Mouse (Mus musculus): ENCODE measurements around the gene Grem1. TPM values are rescaled to one million over a fixed set of nuclear protein-coding genes. Genes with fewer than 3 reads are reported as not detected.
A peak's percentile ranks its signal among the peaks of the same experiment; 100 is the strongest.

Gene Grem1
- polyA plus RNA-seq, 1 experiment from 2014 or later, result 0.71 TPM

DNA sequence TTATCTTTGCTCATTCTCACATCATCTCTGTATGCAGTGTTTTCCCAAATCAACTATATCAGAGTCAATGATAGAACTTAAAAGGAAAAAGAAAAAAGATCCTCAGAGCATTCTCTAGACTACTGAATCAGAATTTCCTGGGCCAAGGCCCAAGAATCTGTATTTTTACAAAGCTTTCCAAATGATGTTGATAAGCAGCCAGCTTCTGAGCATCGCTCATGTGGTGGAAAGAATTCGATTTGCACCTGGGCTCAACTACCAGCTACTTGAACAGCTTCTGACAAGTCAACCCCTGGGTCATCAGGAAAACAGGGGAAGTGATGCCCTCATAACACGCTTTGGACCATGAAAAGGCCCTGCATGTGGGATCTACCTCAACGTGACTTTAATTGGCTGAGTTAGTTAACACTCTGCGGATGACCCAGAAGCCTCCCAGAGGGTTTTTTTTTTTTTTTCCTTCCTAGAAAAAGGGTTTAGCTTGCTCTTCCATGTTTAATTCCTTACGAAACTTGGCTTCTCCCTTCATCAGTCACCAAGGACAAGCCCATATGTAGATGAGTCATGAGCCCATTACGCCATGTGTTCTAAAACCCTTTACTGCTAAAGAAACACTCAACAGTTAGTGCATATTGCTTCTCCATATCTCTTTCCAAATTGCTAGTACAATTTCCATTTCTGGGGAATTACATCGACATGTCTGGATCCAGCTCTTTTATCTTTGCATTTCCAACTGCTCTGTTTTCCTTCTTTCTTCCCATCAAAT lies 10.3 kb upstream of the Grem1 start:
- Histone ChIP-seq H3K27me3 (replicated peaks; ENCODE audit: control insufficient read depth, insufficient read depth, low read length) (no peaks in the 10 kb centered on the region), H3K9ac (replicated peaks; ENCODE audit: low read depth, low read length) (no peak overlapping the region), H3K4me3 (replicated peaks; ENCODE audit: low read length) (no peak overlapping the region), H3K9me3 (ENCODE audit: control insufficient read depth, low read length) (no peaks in the 10 kb centered on the region), H3K4me2 (ENCODE audit: low read length) (no peak overlapping the region), H3K36me3 (ENCODE audit: control insufficient read depth, insufficient read depth) (no peaks in the 10 kb centered on the region), H3K4me1 (replicated peaks; ENCODE audit: control insufficient read depth, insufficient read depth, low read length) (no peaks in the 10 kb centered on the region), H3K27ac (ENCODE audit: low read length) (no peak overlapping the region)
- WGBS, result 77% methylated on average over 8 of the region's 8 CpGs
- no peak; the same call in 1 of the 2 replicates for ATAC-seq

DNA sequence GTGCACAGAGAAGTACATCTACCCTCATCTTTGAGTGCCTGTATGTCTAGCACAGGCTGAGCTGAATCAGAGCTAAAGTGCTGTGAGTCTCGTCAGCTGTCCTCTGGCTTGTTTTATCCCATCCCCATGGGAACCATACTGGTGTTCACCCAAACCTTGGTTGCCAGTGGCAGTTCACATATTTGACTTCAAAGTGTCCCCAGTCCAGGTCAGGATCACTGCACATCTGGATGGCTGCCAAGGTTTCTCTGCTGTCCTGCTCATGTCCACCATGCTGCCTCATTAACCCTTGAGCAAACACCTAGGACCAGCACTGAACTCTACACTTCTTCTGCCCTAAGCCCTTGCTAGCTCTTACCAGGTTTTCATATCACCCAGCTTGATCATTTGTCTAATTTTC lies 7.4 kb upstream of the Grem1 start:
- Histone ChIP-seq H3K9me3 (ENCODE audit: control insufficient read depth, low read length) (no peaks in the 10 kb centered on the region), H3K27ac (ENCODE audit: low read length) (no peak overlapping the region), H3K36me3 (ENCODE audit: control insufficient read depth, insufficient read depth) (no peaks in the 10 kb centered on the region), H3K9ac (replicated peaks; ENCODE audit: low read depth, low read length) (no peak overlapping the region), H3K4me3 (replicated peaks; ENCODE audit: low read length) (no peak overlapping the region), H3K27me3 (replicated peaks; ENCODE audit: control insufficient read depth, insufficient read depth, low read length) (no peaks in the 10 kb centered on the region), H3K4me1 (replicated peaks; ENCODE audit: control insufficient read depth, insufficient read depth, low read length) (no peaks in the 10 kb centered on the region), H3K4me2 (ENCODE audit: low read length) (no peak overlapping the region)
- WGBS, result 65% methylated on average over 1 of the region's 1 CpGs
- ATAC-seq, result no peak

DNA sequence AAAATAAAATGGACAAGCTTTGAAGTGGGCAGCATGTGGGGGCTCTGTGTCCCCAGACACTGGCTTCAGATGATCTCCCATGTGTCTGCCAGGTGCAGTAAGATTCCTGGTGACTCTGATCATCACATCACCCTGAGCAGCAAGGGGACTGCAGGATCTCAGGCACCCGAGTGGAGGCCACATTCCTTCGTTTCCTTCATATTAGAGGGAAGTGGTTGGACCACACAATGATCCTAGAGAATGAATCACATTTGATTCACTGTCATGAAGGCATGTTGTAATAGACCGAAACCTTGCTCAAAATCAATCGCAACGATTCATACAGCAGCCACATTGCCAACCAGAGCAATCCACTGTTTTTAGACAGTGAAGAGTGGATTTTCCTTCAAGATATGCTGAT lies 6.5 kb upstream of the Grem1 start:
- Histone ChIP-seq H3K27me3 (replicated peaks; ENCODE audit: control insufficient read depth, insufficient read depth, low read length) (peaks cover 6% of the 10 kb centered on the region; the same call in 1 of the 2 replicates), H3K4me1 (replicated peaks; ENCODE audit: control insufficient read depth, insufficient read depth, low read length) (no peaks in the 10 kb centered on the region), H3K36me3 (ENCODE audit: control insufficient read depth, insufficient read depth) (no peaks in the 10 kb centered on the region), H3K27ac (ENCODE audit: low read length) (no peak overlapping the region), H3K9me3 (ENCODE audit: control insufficient read depth, low read length) (no peaks in the 10 kb centered on the region), H3K4me2 (ENCODE audit: low read length) (no peak overlapping the region), H3K4me3 (replicated peaks; ENCODE audit: low read length) (no peak overlapping the region), H3K9ac (replicated peaks; ENCODE audit: low read depth, low read length) (no peak overlapping the region)
- ATAC-seq, result no peak
- 86% methylated on average over 5 of the region's 5 CpGs for WGBS

DNA sequence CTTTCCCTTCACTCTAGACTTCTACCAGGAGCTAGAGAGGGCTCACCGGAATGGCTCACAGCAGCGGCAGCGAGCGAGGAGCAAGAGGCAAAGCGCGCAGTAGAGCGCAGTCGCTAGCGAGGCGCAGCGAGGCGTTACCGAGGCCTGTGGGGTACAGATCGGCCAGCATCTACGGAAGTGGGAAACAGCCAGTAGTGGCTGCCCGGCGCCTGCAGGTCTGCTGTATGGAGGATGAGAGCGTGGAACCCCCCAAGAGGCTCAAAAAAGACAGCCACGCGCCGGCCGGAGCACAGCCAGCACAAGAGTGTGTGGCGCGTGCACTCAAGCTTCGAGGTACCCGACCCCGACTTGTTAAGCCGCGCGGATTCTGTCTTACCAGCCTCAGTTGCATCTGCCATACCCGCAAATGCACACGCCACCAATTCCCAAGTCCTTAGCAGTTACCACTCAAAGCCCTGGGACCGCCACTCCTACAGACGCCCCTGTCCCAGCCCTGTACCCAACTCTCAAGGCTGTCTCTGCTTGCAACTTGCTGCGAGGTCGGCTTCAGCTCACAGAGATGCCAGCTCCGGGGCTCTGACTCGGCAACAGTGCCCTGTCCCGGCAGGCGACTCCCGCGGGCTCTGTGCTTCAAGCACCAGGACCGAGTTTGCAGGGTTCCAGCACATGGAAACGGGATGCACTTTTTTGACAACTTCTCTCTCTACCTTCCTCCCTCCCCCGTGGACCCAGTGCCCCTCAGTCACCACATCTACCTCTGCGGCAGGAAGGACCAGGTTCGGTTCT lies 728 bp downstream of the Grem1 start:
- under 1% methylated on average over 47 of the region's 47 CpGs for WGBS
- H3K27ac ChIP-seq (ENCODE audit: low read length), result no peak overlapping the region
- no peaks in the 10 kb centered on the region for H3K36me3 ChIP-seq (ENCODE audit: control insufficient read depth, insufficient read depth)
- peak overlapping the region; percentile 97 for H3K4me2 ChIP-seq (ENCODE audit: low read length)
- peaks cover 21% of the 10 kb centered on the region for H3K4me1 ChIP-seq (replicated peaks; ENCODE audit: control insufficient read depth, insufficient read depth, low read length)
- peak overlapping the region; percentile 63 for H3K9ac ChIP-seq (replicated peaks; ENCODE audit: low read depth, low read length)
- H3K27me3 ChIP-seq (replicated peaks; ENCODE audit: control insufficient read depth, insufficient read depth, low read length), result peaks cover 28% of the 10 kb centered on the region
- ATAC-seq, result peak; percentile 61
- H3K4me3 ChIP-seq (replicated peaks; ENCODE audit: low read length), result peak overlapping the region; percentile 67
- H3K9me3 ChIP-seq (ENCODE audit: control insufficient read depth, low read length), result no peaks in the 10 kb centered on the region

DNA sequence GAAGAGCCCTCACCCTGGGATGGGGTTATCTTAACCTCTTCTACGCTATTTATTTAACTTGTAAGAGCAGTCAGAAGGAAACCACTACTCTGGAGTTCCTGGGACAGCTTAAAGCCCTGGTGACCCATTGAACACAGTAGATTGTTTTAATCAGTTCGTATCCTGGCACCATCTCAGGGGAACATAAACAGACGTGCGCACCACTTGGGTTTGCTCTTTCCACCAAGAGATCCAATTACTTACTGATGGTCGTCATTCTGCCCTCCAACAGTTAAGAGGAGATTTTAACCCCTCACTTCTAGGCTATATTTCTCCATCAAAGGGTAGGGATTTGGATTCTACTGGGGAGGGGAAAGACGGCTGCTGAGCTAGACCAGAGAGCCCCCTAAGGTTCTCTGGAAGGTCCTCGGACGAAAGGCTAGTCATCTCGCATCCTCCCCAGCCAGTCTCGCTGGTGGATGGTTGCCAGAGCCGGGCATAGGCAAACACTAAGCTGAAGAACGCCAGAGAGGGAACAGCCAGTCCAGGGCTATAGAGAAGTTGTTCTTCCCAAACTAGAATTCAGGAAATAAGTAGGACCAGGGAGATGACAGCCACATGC lies 1.4 kb downstream of the Grem1 start:
- Histone ChIP-seq H3K27ac (ENCODE audit: low read length) (no peak overlapping the region), H3K4me1 (replicated peaks; ENCODE audit: control insufficient read depth, insufficient read depth, low read length) (peaks cover 21% of the 10 kb centered on the region), H3K4me3 (replicated peaks; ENCODE audit: low read length) (peak overlapping the region; percentile 67), H3K9me3 (ENCODE audit: control insufficient read depth, low read length) (no peaks in the 10 kb centered on the region), H3K9ac (replicated peaks; ENCODE audit: low read depth, low read length) (peak overlapping the region; percentile 54), H3K4me2 (ENCODE audit: low read length) (peak overlapping the region; percentile 97), H3K27me3 (replicated peaks; ENCODE audit: control insufficient read depth, insufficient read depth, low read length) (peaks cover 28% of the 10 kb centered on the region), H3K36me3 (ENCODE audit: control insufficient read depth, insufficient read depth) (no peaks in the 10 kb centered on the region)
- ATAC-seq, result no peak
- WGBS, result 1% methylated on average over 12 of the region's 12 CpGs

DNA sequence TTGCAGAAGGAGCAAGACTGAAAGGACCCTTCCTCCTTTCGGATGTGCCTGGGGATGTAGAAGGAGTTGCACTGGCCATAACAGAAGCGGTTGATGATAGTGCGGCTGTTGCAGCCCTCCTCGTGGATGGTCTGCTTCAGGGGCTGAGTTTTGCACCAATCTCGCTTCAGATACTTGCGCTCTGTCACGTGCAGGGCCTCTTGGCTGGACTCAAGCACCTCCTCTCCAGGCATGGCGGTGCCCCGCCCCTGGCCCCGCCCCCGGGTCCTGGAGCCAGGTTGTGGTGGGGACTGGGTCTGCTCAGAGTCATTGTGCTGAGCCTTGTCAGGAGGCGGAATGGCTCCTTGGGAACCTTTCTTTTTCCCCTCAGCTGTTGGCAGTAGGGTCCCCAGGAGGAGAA lies 8.7 kb downstream of the Grem1 start:
- no peak for ATAC-seq
- H3K9ac ChIP-seq (replicated peaks; ENCODE audit: low read depth, low read length), result no peak overlapping the region
- H3K4me3 ChIP-seq (replicated peaks; ENCODE audit: low read length), result no peak overlapping the region
- WGBS, result 87% methylated on average over 12 of the region's 12 CpGs
- H3K9me3 ChIP-seq (ENCODE audit: control insufficient read depth, low read length), result no peaks in the 10 kb centered on the region
- H3K27me3 ChIP-seq (replicated peaks; ENCODE audit: control insufficient read depth, insufficient read depth, low read length), result 0 out of 2 replicates have a peak, but pooled peaks cover under 1% of the 10 kb centered on the region
- H3K36me3 ChIP-seq (ENCODE audit: control insufficient read depth, insufficient read depth), result no peaks in the 10 kb centered on the region
- H3K27ac ChIP-seq (ENCODE audit: low read length), result no peak overlapping the region
- no peaks in the 10 kb centered on the region for H3K4me1 ChIP-seq (replicated peaks; ENCODE audit: control insufficient read depth, insufficient read depth, low read length)
- no peak overlapping the region for H3K4me2 ChIP-seq (ENCODE audit: low read length)

DNA sequence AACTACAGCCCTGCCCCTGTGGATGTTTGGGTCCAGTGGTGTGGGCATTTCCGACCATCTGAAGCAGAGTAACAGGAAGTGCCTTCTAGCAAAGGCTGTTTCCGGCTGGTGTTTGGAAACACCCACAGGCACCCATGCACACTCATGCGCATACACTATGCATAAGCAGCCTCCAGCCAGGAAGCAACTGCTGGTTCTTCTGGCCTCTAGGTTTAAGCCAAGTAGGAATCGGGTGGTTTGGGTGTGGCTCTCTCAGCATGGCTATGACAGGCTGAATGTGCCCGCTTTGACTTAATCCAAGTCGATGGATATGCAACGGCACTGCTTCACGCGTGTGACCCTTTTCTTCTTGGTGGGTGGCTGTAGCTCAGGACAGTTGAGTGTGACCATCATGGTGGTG lies 9.1 kb downstream of the Grem1 start:
- Histone ChIP-seq H3K27me3 (replicated peaks; ENCODE audit: control insufficient read depth, insufficient read depth, low read length) (no peaks in the 10 kb centered on the region), H3K4me2 (ENCODE audit: low read length) (no peak overlapping the region), H3K4me1 (replicated peaks; ENCODE audit: control insufficient read depth, insufficient read depth, low read length) (no peaks in the 10 kb centered on the region), H3K36me3 (ENCODE audit: control insufficient read depth, insufficient read depth) (no peaks in the 10 kb centered on the region), H3K9me3 (ENCODE audit: control insufficient read depth, low read length) (no peaks in the 10 kb centered on the region), H3K4me3 (replicated peaks; ENCODE audit: low read length) (no peak overlapping the region), H3K27ac (ENCODE audit: low read length) (no peak overlapping the region), H3K9ac (replicated peaks; ENCODE audit: low read depth, low read length) (no peak overlapping the region)
- ATAC-seq, result no peak
- 93% methylated on average over 9 of the region's 9 CpGs for WGBS

DNA sequence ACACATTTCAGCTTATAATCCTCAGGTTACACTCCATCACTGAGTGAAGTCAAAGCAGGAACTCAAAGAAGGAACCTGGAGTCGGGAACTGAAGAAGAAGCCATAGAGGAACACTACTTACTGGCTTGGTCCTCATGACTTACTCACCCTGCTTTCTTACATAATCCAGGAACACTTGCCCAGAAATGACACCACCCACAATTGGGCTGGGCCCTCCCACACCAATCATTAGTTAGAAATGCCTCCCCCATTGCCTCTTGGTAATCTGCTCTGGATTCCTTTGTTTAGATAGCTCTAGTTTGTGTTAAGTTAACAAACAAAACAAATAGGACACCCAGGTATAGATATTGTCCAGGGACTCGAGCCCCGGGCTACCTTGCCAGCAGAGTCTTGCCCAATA lies 29.9 kb downstream of the Grem1 start:
- ATAC-seq, result no peak

DNA sequence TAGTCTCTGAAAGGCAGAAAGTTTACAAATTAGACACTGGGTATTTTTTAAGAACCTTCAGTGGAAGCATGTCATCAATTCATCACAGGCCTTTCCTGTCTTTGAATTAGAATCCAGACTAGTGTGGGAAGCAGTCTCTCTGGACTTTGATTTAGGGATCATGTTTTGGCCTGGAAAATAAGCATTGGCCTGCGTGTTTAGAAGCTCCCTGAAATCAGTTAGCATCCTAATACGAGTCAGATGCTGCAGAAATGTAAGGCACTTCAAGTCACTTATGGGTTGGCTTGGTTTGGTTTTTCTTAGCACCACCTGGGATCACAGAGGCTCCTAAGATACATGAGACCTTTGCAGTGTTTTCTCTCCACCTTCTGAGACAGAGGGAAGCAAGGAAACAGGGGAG lies 43.6 kb downstream of the Grem1 start:
- Histone ChIP-seq H3K36me3 (ENCODE audit: control insufficient read depth, insufficient read depth) (no peaks in the 10 kb centered on the region), H3K27me3 (replicated peaks; ENCODE audit: control insufficient read depth, insufficient read depth, low read length) (no peaks in the 10 kb centered on the region), H3K4me2 (ENCODE audit: low read length) (no peak overlapping the region), H3K9me3 (ENCODE audit: control insufficient read depth, low read length) (no peaks in the 10 kb centered on the region), H3K27ac (ENCODE audit: low read length) (no peak overlapping the region), H3K4me1 (replicated peaks; ENCODE audit: control insufficient read depth, insufficient read depth, low read length) (no peaks in the 10 kb centered on the region), H3K4me3 (replicated peaks; ENCODE audit: low read length) (no peak overlapping the region), H3K9ac (replicated peaks; ENCODE audit: low read depth, low read length) (no peak overlapping the region)
- no peak for ATAC-seq
- WGBS, result 75% methylated on average over 2 of the region's 2 CpGs

More for the DNA sequence above, 29.9 kb downstream of the Grem1 start:
- no peak overlapping the region for H3K4me2 ChIP-seq (ENCODE audit: low read length)
- H3K27ac ChIP-seq (ENCODE audit: low read length), result no peak overlapping the region
- WGBS, result 90% methylated on average over 3 of the region's 3 CpGs
- no peaks in the 10 kb centered on the region for H3K27me3 ChIP-seq (replicated peaks; ENCODE audit: control insufficient read depth, insufficient read depth, low read length)
- no peaks in the 10 kb centered on the region for H3K36me3 ChIP-seq (ENCODE audit: control insufficient read depth, insufficient read depth)
- no peak overlapping the region for H3K4me3 ChIP-seq (replicated peaks; ENCODE audit: low read length)
- H3K4me1 ChIP-seq (replicated peaks; ENCODE audit: control insufficient read depth, insufficient read depth, low read length), result no peaks in the 10 kb centered on the region
- H3K9me3 ChIP-seq (ENCODE audit: control insufficient read depth, low read length), result no peaks in the 10 kb centered on the region
- H3K9ac ChIP-seq (replicated peaks; ENCODE audit: low read depth, low read length), result no peak overlapping the region

All from forebrain, embryonic 16.5 days (tissue).